Mouse (Mus musculus) kidney, embryonic 14.5 days (tissue): Measurements from ENCODE around the gene Hist1h2bj. TPM values are rescaled to one million over a fixed set of nuclear protein-coding genes. Genes with fewer than 3 reads are reported as not detected.
A peak's percentile ranks its signal among the peaks of the same experiment; 100 is the strongest.
"Not testable (repeated sequence)": the region's sequence is repeated elsewhere in the genome, so short reads cannot be mapped to it uniquely, and the experiment has no call there.

Experiments
- ATAC-seq: fragments of 200-750 bp; cut with Nextera tagmentation; 2 replicates; pipeline ENCODE4 v1.8.0; 2017; ENCODE audit warnings: moderate number of reproducible peaks, mild to moderate bottlenecking, moderate TSS enrichment, moderate library complexity; ENCODE audit not compliant: low FRiP score, low TSS enrichment
- H3K27ac ChIP-seq: fragments of 300-500 bp; sonication (generic); 2 replicates; pipeline ENCODE4 v1.5.1; 2014; ENCODE audit warnings: low read depth, mild to moderate bottlenecking, low read length, moderate library complexity, mixed read lengths
- H3K27me3 ChIP-seq: fragments of 300-500 bp; sonication (generic); 2 replicates; pipeline ENCODE4 v1.6.1; 2014; ENCODE audit warnings: mild to moderate bottlenecking, low read length; ENCODE audit not compliant: control insufficient read depth, insufficient read depth
- H3K36me3 ChIP-seq: fragments of 300-500 bp; sonication (generic); 2 replicates; pipeline ENCODE4 v1.6.1; 2014; ENCODE audit warnings: low read length, mixed read lengths; ENCODE audit not compliant: control insufficient read depth, insufficient read depth
- H3K4me1 ChIP-seq: fragments of 300-500 bp; sonication (generic); 2 replicates; pipeline ENCODE4 v1.6.1; 2014; ENCODE audit warnings: low read length, mixed read lengths; ENCODE audit not compliant: control insufficient read depth, insufficient read depth
- H3K4me2 ChIP-seq: fragments of 300-500 bp; sonication (generic); replicated peaks from 2 replicates; pipeline ENCODE4 v1.6.1; 2014; ENCODE audit warnings: low read depth, mild to moderate bottlenecking, low read length
- H3K4me3 ChIP-seq: fragments of 300-500 bp; sonication (generic); 2 replicates; pipeline ENCODE4 v1.5.1; 2014; ENCODE audit warnings: mild to moderate bottlenecking, low read length
- H3K9ac ChIP-seq: fragments of 300-500 bp; sonication (generic); 2 replicates; pipeline ENCODE4 v1.6.1; 2014; ENCODE audit warnings: low read depth, mild to moderate bottlenecking, low read length, moderate library complexity
- H3K9me3 ChIP-seq: fragments of 300-500 bp; sonication (generic); 2 replicates; pipeline ENCODE4 v1.6.1; 2016; ENCODE audit warnings: low read length; ENCODE audit not compliant: control insufficient read depth
- WGBS: fragments of 180-500 bp; shearing (Covaris S2); extraction: QIAGEN DNeasy Blood & Tissue Kit; methylation state at CpG from one replicate; pipeline ENCODE4 v1.1.7; 2014; 5-methylcytosine and 5-hydroxymethylcytosine counted together
- polyA plus RNA-seq: library from polyadenylated mRNA; unstranded; fragments of >200 nt; fragmentation: Nextera tagmentation; extraction: Ambion mirVana; gene quantifications from 2 replicates; pipeline ENCODE4 v1.2.1, GENCODE M21; 2014

Gene Hist1h2bj
- 18.7 and 33.9 TPM in 2 replicates for polyA plus RNA-seq

DNA sequence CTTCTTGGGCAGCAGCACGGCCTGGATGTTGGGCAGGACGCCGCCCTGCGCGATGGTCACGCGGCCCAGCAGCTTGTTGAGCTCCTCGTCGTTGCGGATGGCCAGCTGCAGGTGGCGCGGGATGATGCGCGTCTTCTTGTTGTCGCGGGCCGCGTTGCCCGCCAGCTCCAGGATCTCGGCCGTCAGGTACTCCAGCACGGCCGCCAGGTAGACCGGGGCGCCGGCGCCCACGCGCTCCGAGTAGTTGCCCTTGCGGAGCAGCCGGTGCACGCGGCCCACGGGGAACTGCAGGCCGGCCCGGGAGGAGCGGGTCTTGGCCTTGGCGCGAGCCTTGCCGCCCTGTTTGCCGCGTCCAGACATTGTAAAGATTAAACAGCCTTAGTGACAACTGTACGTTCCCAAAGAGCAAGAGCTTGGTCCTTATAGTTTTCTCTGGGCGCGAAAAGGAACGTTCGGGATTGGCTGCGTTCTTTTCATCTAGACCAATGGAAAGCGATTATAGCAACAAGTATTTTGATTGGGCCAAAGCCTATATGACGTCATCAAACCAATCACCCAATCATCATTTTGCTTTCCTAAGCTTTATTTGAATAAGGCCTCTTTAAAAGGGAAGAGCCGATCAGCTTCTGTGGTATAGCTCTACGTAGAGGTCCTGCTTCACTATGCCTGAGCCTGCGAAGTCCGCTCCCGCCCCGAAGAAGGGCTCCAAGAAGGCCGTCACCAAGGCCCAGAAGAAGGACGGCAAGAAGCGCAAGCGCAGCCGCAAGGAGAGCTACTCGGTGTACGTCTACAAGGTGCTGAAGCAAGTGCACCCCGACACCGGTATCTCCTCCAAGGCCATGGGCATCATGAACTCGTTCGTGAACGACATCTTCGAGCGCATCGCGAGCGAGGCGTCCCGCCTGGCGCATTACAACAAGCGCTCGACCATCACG is at the start of gene Hist1h2bj, which contains the start of gene Hist1h2ag:
Gene Hist1h2bj, plus strand, starts transcription at position 647 of the 935 bp plus-strand sequence.
Gene Hist1h2ag, minus strand, starts transcription at position 377 of the 935 bp plus-strand sequence.
- not testable (repeated sequence) for H3K27me3 ChIP-seq, H3K9me3 ChIP-seq, H3K36me3 ChIP-seq
- Histone ChIP-seq H3K4me2 (peak within 1 kb of the TSS; percentile 72), H3K4me1 (peaks cover 12% of the 10 kb centered on the region), H3K27ac (peak within 1 kb of the TSS; percentile 98), H3K9ac (peak within 1 kb of the TSS; percentile 73), H3K4me3 (peak within 1 kb of the TSS; percentile 45)
- 0% methylated on average over 32 of the region's 80 CpGs for WGBS
- peak; percentile 93 for ATAC-seq

DNA sequence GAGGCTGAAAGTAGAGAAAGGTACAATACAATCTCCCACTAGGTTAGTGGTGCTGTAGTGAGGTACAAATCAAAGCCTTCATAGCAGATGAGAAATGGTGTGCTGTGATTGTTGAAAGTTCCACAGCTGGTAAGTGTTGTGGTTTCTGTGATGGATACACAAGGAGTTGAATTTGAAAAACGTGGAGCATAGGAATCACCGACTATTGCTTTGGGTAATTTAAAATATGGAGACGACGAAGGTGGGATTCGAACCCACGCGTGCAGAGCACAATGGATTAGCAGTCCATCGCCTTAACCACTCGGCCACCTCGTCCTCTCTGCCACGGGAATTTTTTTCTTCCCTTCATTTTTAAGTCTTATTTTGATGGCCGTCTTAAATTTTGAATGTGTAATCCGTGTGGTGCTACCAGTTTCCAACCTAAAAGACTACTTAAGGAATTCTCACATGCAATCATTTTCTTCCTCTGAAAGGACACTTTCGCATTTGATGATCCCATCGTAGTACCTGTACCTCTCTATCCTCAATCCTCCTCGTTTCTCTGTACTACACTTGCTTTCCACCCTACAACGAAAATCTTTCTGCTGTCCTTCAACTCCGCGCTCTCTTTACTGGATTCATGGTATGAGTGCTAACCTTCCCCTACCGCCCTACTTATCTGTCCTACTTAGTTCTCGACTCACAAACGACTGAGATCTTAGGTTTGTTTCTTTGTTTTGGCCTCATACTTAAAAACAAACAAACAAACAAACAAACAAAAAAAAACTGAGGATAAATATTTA is 48.9 kb upstream of the Hist1h2bj start:
- Histone ChIP-seq H3K4me2 (peak overlapping the region; percentile 69; the same call in 1 of the 2 replicates), H3K36me3 (no peaks in the 10 kb centered on the region), H3K9me3 (0 out of 2 replicates have a peak, but pooled peaks cover 5% of the 10 kb centered on the region), H3K4me1 (no peaks in the 10 kb centered on the region), H3K4me3 (no peak overlapping the region; the same call in 1 of the 2 replicates), H3K9ac (no peak overlapping the region), H3K27ac (no peak overlapping the region), H3K27me3 (peaks cover 42% of the 10 kb centered on the region)
- ATAC-seq: 0 out of 2 replicates have a peak, but pooled peaks have one; percentile 29
- WGBS: under 1% methylated on average over 22 of the region's 22 CpGs

- Histone ChIP-seq H3K27me3 (peaks cover 49% of the 10 kb centered on the region), H3K4me3 (peak overlapping the region; percentile 38)
These were observed 48.1 kb upstream of the Hist1h2bj start for GRCm38 (mm10) chr13:21994896-21995295.

DNA sequence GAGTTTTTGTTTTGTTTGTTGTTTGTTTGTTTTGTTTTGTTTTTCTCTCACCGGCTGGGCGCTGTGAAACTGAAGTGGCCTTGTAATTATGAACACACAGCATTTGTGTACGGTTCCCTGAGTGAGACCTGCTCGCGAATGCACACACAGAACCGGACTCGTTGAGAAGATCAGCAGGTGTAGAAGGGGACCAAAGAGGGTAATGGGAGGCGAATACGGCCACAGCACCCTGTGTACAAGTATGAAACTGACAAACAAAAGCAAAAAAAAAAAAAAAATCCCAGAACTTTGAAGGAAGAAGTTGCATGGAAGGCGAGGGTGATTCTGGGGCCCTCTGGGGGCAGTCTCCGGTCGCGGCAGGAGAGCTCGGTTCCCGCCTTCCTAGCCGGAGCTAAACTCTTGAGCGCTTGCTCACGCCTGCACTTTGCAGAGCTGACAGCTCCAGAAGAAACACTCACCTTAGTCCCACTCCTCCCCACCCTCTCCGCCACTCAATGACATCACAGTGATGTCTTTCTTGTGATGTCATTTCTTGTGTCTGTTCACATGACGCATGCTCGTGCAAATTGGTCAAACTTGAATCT is 47.6 kb upstream of the Hist1h2bj start:
- no peaks in the 10 kb centered on the region for H3K36me3 ChIP-seq
- peak; percentile 81 for ATAC-seq
- 0% methylated on average over 21 of the region's 21 CpGs for WGBS
- H3K9ac ChIP-seq: no peak overlapping the region
- peak overlapping the region; percentile 38 for H3K4me3 ChIP-seq
- no peak overlapping the region for H3K27ac ChIP-seq
- 0 out of 2 replicates have a peak, but pooled peaks cover 5% of the 10 kb centered on the region for H3K9me3 ChIP-seq
- H3K4me2 ChIP-seq: peak overlapping the region; percentile 69
- no peaks in the 10 kb centered on the region for H3K4me1 ChIP-seq
- H3K27me3 ChIP-seq: peaks cover 54% of the 10 kb centered on the region

More at GRCm38 (mm10) chr13:21994896-21995295, 48.1 kb upstream of the Hist1h2bj start:
- no peaks in the 10 kb centered on the region for H3K4me1 ChIP-seq
- H3K9ac ChIP-seq: no peak overlapping the region
- peak overlapping the region; percentile 69 for H3K4me2 ChIP-seq
- no peaks in the 10 kb centered on the region for H3K36me3 ChIP-seq
- 0 out of 2 replicates have a peak, but pooled peaks cover 5% of the 10 kb centered on the region for H3K9me3 ChIP-seq
- ATAC-seq: no peak
- 5% methylated on average over 8 of the region's 8 CpGs for WGBS
- H3K27ac ChIP-seq: no peak overlapping the region

DNA sequence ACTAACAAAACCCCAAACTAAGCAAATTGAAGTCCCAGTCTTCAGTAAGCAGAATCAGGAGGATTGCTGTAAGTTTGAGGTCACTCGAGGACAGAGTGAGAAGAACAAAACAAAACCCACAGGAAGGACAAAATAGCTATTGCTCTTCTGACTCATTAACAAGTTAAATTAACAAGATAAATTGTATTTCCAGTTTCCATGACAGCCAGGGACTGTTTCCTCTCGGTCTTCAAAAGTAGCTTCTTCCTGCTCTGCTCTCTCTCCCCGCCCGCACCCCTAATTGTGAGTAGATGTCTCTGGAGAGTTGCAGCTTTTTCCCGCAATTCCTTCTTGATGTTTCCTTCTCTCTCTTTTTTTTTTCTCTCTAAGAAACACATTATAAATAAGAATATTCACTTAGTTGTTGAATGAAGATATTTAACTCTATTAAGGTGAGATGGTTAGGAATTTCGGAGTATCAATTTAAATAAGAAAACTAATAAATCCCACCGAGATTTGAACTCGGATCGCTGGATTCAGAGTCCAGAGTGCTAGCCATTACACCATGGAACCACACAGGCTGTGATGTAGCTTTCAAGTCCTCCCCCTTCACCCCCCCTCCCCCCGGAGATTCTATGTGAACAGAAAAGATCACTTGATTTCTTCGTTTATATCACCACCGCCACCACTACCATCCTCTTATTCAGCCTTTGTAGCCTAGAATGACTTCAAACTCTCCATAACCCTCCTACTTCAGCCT is 46.7 kb upstream of the Hist1h2bj start:
- peak overlapping the region; percentile 38 for H3K4me3 ChIP-seq
- no peak overlapping the region for H3K9ac ChIP-seq
- no peak for ATAC-seq

GRCm38 (mm10) chr13:21996840-21997185 is 46.2 kb upstream of the Hist1h2bj start:
- H3K9me3 ChIP-seq: no peaks in the 10 kb centered on the region
- no peak overlapping the region for H3K9ac ChIP-seq
- H3K27me3 ChIP-seq: peaks cover 68% of the 10 kb centered on the region
- H3K4me1 ChIP-seq: no peaks in the 10 kb centered on the region
- H3K27ac ChIP-seq: no peak overlapping the region
- H3K4me3 ChIP-seq: peak overlapping the region; percentile 26
- WGBS: 0% methylated on average over 13 of the region's 13 CpGs
- ATAC-seq: no peak
- H3K36me3 ChIP-seq: no peaks in the 10 kb centered on the region
- peak overlapping the region; percentile 69 for H3K4me2 ChIP-seq

More for the DNA sequence above, 46.7 kb upstream of the Hist1h2bj start:
- 2% methylated on average over 12 of the region's 12 CpGs for WGBS
- Histone ChIP-seq H3K4me1 (no peaks in the 10 kb centered on the region), H3K27me3 (peaks cover 63% of the 10 kb centered on the region), H3K4me2 (peak overlapping the region; percentile 69), H3K36me3 (no peaks in the 10 kb centered on the region), H3K27ac (no peak overlapping the region), H3K9me3 (0 out of 2 replicates have a peak, but pooled peaks cover 2% of the 10 kb centered on the region)

DNA sequence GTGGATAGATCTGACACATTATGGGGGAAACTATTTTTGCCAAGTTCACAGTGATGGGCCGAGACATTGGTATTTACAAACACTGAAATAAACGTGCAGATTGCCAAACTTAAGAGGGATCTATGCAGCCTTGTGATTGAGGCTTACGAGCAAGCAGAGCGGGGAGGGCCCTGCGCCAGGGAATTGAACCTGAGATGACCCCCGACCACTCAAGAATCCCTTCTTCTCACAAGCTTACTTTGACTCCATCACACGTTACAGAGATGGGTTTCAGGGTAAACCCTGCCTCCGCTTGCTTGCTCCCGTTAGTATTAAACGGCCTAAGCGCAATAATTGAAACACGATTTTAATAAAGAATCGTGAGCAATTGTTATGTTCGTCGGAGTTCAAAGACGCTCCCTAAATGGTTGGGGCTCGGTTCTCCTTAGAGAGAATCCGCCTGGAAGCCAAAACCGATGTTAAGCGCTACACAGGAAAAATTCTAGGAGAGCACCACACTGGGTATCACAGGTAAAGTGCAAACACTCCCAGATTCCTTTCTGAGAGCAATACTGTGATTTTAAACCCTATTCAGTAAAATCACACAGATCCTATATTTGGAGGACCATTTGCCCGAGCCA is 45.7 kb upstream of the Hist1h2bj start:
- H3K27ac ChIP-seq: no peak overlapping the region
- no peaks in the 10 kb centered on the region for H3K36me3 ChIP-seq
- H3K27me3 ChIP-seq: peaks cover 73% of the 10 kb centered on the region
- H3K4me2 ChIP-seq: peak overlapping the region; percentile 69
- no peak for ATAC-seq
- H3K4me3 ChIP-seq: peak overlapping the region; percentile 26
- no peaks in the 10 kb centered on the region for H3K4me1 ChIP-seq
- H3K9ac ChIP-seq: no peak overlapping the region
- H3K9me3 ChIP-seq: no peaks in the 10 kb centered on the region
- under 1% methylated on average over 21 of the region's 21 CpGs for WGBS

DNA sequence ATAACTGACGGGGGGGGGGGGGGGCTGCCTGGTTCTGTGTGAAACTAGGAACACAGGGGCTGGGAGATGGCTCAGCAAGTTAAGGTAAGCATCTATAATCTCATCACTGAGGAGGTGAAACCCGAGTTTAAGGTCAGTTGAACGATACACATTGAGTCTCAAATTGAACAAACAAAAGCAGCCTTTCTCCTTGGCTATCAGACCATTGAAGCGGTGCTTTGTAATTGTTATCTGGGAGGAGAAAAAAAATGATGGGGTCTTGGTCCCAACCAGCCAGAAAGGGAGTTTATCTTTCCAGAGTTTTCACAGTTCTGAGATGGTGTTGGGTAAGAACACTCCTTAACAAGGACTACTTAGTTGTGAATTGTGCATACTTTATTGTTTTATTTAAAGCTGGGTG is 45.2 kb upstream of the Hist1h2bj start:
- Histone ChIP-seq H3K27ac (no peak overlapping the region), H3K9me3 (no peaks in the 10 kb centered on the region), H3K4me3 (peak overlapping the region; percentile 26), H3K4me1 (no peaks in the 10 kb centered on the region), H3K27me3 (peaks cover 78% of the 10 kb centered on the region), H3K4me2 (no peak overlapping the region; the same call in 1 of the 2 replicates), H3K9ac (no peak overlapping the region), H3K36me3 (no peaks in the 10 kb centered on the region)
- 7% methylated on average over 4 of the region's 4 CpGs for WGBS
- no peak for ATAC-seq
